Mouse (Mus musculus) lung, postnatal 0 days (tissue): ENCODE measurements around the gene Slco1a5.
"Not testable (repeated sequence)": the region's sequence is repeated elsewhere in the genome, so short reads cannot be mapped to it uniquely, and the experiment has no call there.

Source experiments
- CTCF ChIP-seq: IDR thresholded peaks from 2 replicates; pipeline ENCODE4 v1.5.1; 2016; ENCODE audit warnings: antibody characterized with exemption, mild to moderate bottlenecking
- EP300 ChIP-seq: IDR thresholded peaks from 2 replicates; pipeline ENCODE4 v1.6.1; 2016; ENCODE audit warnings: antibody characterized with exemption, mild to moderate bottlenecking, control low read depth

DNA sequence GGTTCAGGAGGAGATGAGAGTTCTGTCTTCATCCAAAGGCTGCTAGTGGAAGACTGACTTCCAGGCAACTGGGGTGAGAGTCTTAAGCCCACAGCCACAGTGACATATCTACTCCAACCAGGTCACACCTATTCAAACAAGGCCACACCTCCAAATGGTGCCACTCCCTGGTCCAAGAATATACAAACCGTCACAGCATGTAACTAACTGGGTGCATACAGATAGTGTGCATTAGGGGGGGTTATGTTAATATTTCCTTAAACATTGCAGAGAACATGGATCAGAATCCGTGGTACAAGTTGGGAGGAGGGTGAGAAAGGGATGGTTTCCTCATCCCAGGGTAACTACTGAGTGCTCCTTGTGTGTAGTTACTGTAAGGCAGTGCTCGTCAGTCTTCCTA is 29.3 kb upstream of the Slco1a5 start:
- not testable (repeated sequence) for TF ChIP-seq EP300, CTCF
